Mouse (Mus musculus): ENCODE results near the gene Slc25a23. TPM values are rescaled to one million over a fixed set of nuclear protein-coding genes. Genes with fewer than 3 reads are reported as not detected.

Gene Slc25a23
- polyA plus RNA-seq, 1 experiment from 2014 or later = 7.3 TPM

GRCm38 (mm10) chr17:57066908-57067307, 7.2 kb upstream of the Slc25a23 start:
- DNase-seq (ENCODE audit: low spot score) = no peak
- H3K4me2 ChIP-seq (ENCODE audit: low read depth, low read length) = no peak overlapping the region
- WGBS = 59% methylated on average over 5 of the region's 5 CpGs
- no peaks in the 10 kb centered on the region for H3K36me3 ChIP-seq (replicated peaks; ENCODE audit: control insufficient read depth, insufficient read depth, low read depth, low read length)
- no peaks in the 10 kb centered on the region for H3K9me3 ChIP-seq (replicated peaks; ENCODE audit: control insufficient read depth, low read length)
- no peak for ATAC-seq (replicated peaks; ENCODE audit: insufficient number of reproducible peaks, low FRiP score, low TSS enrichment, low read depth)
- H3K27me3 ChIP-seq (ENCODE audit: control insufficient read depth, insufficient read depth, low read length) = peaks cover 13% of the 10 kb centered on the region
- no peak overlapping the region for H3K9ac ChIP-seq (replicated peaks; ENCODE audit: low read length)
- no peak overlapping the region for H3K4me3 ChIP-seq (ENCODE audit: low read depth, low read length)
- H3K27ac ChIP-seq (replicated peaks; ENCODE audit: low read depth, low read length) = no peak overlapping the region
- H3K4me1 ChIP-seq (ENCODE audit: control insufficient read depth, insufficient read depth, low read length) = peaks cover 2% of the 10 kb centered on the region

- Histone ChIP-seq H3K9me3 (replicated peaks; ENCODE audit: control insufficient read depth, low read length) (no peaks in the 10 kb centered on the region), H3K4me2 (ENCODE audit: low read depth, low read length) (no peak overlapping the region; the same call in 1 of the 2 replicates), H3K27me3 (ENCODE audit: control insufficient read depth, insufficient read depth, low read length) (peaks cover 24% of the 10 kb centered on the region), H3K36me3 (replicated peaks; ENCODE audit: control insufficient read depth, insufficient read depth, low read depth, low read length) (no peaks in the 10 kb centered on the region), H3K4me1 (ENCODE audit: control insufficient read depth, insufficient read depth, low read length) (peaks cover 3% of the 10 kb centered on the region), H3K27ac (replicated peaks; ENCODE audit: low read depth, low read length) (no peak overlapping the region), H3K4me3 (ENCODE audit: low read depth, low read length) (no peak overlapping the region), H3K9ac (replicated peaks; ENCODE audit: low read length) (no peak overlapping the region)
- DNase-seq (ENCODE audit: low spot score) (no peak), ATAC-seq (replicated peaks; ENCODE audit: insufficient number of reproducible peaks, low FRiP score, low TSS enrichment, low read depth) (no peak)
- WGBS = 6% methylated on average over 8 of the region's 8 CpGs
Observed at GRCm38 (mm10) chr17:57063031-57063430, 3.4 kb upstream of the Slc25a23 start.

- H3K27ac ChIP-seq (replicated peaks; ENCODE audit: low read depth, low read length) = no peak overlapping the region
- H3K4me2 ChIP-seq (ENCODE audit: low read depth, low read length) = peak overlapping the region; percentile 19
- peak overlapping the region; percentile 26 for H3K4me3 ChIP-seq (ENCODE audit: low read depth, low read length)
- ATAC-seq (replicated peaks; ENCODE audit: insufficient number of reproducible peaks, low FRiP score, low TSS enrichment, low read depth) = no peak
- no peaks in the 10 kb centered on the region for H3K36me3 ChIP-seq (replicated peaks; ENCODE audit: control insufficient read depth, insufficient read depth, low read depth, low read length)
- H3K4me1 ChIP-seq (ENCODE audit: control insufficient read depth, insufficient read depth, low read length) = peaks cover 3% of the 10 kb centered on the region
- WGBS = 1% methylated on average over 22 of the region's 22 CpGs
- H3K9ac ChIP-seq (replicated peaks; ENCODE audit: low read length) = no peak overlapping the region
- H3K9me3 ChIP-seq (replicated peaks; ENCODE audit: control insufficient read depth, low read length) = no peaks in the 10 kb centered on the region
- no peak for DNase-seq (ENCODE audit: low spot score)
- peaks cover 24% of the 10 kb centered on the region for H3K27me3 ChIP-seq (ENCODE audit: control insufficient read depth, insufficient read depth, low read length)
Observed at GRCm38 (mm10) chr17:57062548-57062947, 2.9 kb upstream of the Slc25a23 start.

- Histone ChIP-seq H3K9ac (replicated peaks; ENCODE audit: low read length) (no peak overlapping the region), H3K27me3 (ENCODE audit: control insufficient read depth, insufficient read depth, low read length) (peaks cover 24% of the 10 kb centered on the region)
Observed at GRCm38 (mm10) chr17:57062011-57062521, 2.4 kb upstream of the Slc25a23 start.

GRCm38 (mm10) chr17:57061069-57061468, 1.4 kb upstream of the Slc25a23 start:
- Histone ChIP-seq H3K27me3 (ENCODE audit: control insufficient read depth, insufficient read depth, low read length) (peaks cover 24% of the 10 kb centered on the region), H3K4me1 (ENCODE audit: control insufficient read depth, insufficient read depth, low read length) (peaks cover 3% of the 10 kb centered on the region), H3K9ac (replicated peaks; ENCODE audit: low read length) (no peak overlapping the region), H3K4me3 (ENCODE audit: low read depth, low read length) (no peak overlapping the region; the same call in 1 of the 2 replicates), H3K4me2 (ENCODE audit: low read depth, low read length) (no peak overlapping the region), H3K27ac (replicated peaks; ENCODE audit: low read depth, low read length) (no peak overlapping the region), H3K9me3 (replicated peaks; ENCODE audit: control insufficient read depth, low read length) (no peaks in the 10 kb centered on the region), H3K36me3 (replicated peaks; ENCODE audit: control insufficient read depth, insufficient read depth, low read depth, low read length) (no peaks in the 10 kb centered on the region)
- 38% methylated on average over 10 of the region's 10 CpGs for WGBS
- DNase-seq (ENCODE audit: low spot score) (no peak), ATAC-seq (replicated peaks; ENCODE audit: insufficient number of reproducible peaks, low FRiP score, low TSS enrichment, low read depth) (no peak)

More at GRCm38 (mm10) chr17:57062011-57062521, 2.4 kb upstream of the Slc25a23 start:
- Histone ChIP-seq H3K27ac (replicated peaks; ENCODE audit: low read depth, low read length) (no peak overlapping the region), H3K36me3 (replicated peaks; ENCODE audit: control insufficient read depth, insufficient read depth, low read depth, low read length) (no peaks in the 10 kb centered on the region), H3K4me1 (ENCODE audit: control insufficient read depth, insufficient read depth, low read length) (peaks cover 3% of the 10 kb centered on the region), H3K4me2 (ENCODE audit: low read depth, low read length) (peak overlapping the region; percentile 19; the same call in 1 of the 2 replicates), H3K9me3 (replicated peaks; ENCODE audit: control insufficient read depth, low read length) (no peaks in the 10 kb centered on the region), H3K4me3 (ENCODE audit: low read depth, low read length) (peak overlapping the region; percentile 26)
- peak; percentile 23 for DNase-seq (ENCODE audit: low spot score)
- ATAC-seq (replicated peaks; ENCODE audit: insufficient number of reproducible peaks, low FRiP score, low TSS enrichment, low read depth) = no peak
- 2% methylated on average over 39 of the region's 39 CpGs for WGBS

GRCm38 (mm10) chr17:57060231-57060801, 653 bp upstream of the Slc25a23 start:
- Histone ChIP-seq H3K27ac (replicated peaks; ENCODE audit: low read depth, low read length) (no peak overlapping the region), H3K36me3 (replicated peaks; ENCODE audit: control insufficient read depth, insufficient read depth, low read depth, low read length) (no peaks in the 10 kb centered on the region), H3K27me3 (ENCODE audit: control insufficient read depth, insufficient read depth, low read length) (peaks cover 24% of the 10 kb centered on the region), H3K4me1 (ENCODE audit: control insufficient read depth, insufficient read depth, low read length) (peaks cover 3% of the 10 kb centered on the region), H3K9ac (replicated peaks; ENCODE audit: low read length) (no peak overlapping the region), H3K4me3 (ENCODE audit: low read depth, low read length) (peak overlapping the region; percentile 74), H3K4me2 (ENCODE audit: low read depth, low read length) (peak overlapping the region; percentile 51), H3K9me3 (replicated peaks; ENCODE audit: control insufficient read depth, low read length) (no peaks in the 10 kb centered on the region)
- peak; percentile 95 for DNase-seq (ENCODE audit: low spot score)
- under 1% methylated on average over 44 of the region's 44 CpGs for WGBS
- peak; percentile 86 for ATAC-seq (replicated peaks; ENCODE audit: insufficient number of reproducible peaks, low FRiP score, low TSS enrichment, low read depth)

GRCm38 (mm10) chr17:57058891-57059485, 675 bp downstream of the Slc25a23 start, which contains the start of gene Crb3:
Crb3 (plus strand) TSS chr17:57059105.
- Histone ChIP-seq H3K4me3 (ENCODE audit: low read depth, low read length) (peak within 1 kb of the TSS; percentile 74), H3K27ac (replicated peaks; ENCODE audit: low read depth, low read length) (no peak within 1 kb of the TSS), H3K36me3 (replicated peaks; ENCODE audit: control insufficient read depth, insufficient read depth, low read depth, low read length) (no peaks in the 10 kb centered on the region; the same call in 1 of the 2 replicates), H3K27me3 (ENCODE audit: control insufficient read depth, insufficient read depth, low read length) (peaks cover 24% of the 10 kb centered on the region), H3K4me1 (ENCODE audit: control insufficient read depth, insufficient read depth, low read length) (peaks cover 3% of the 10 kb centered on the region), H3K9me3 (replicated peaks; ENCODE audit: control insufficient read depth, low read length) (no peaks in the 10 kb centered on the region), H3K4me2 (ENCODE audit: low read depth, low read length) (peak within 1 kb of the TSS; percentile 51), H3K9ac (replicated peaks; ENCODE audit: low read length) (peak within 1 kb of the TSS; percentile 67)
- ATAC-seq (replicated peaks; ENCODE audit: insufficient number of reproducible peaks, low FRiP score, low TSS enrichment, low read depth) (no peak; the same call in 1 of the 2 replicates), DNase-seq (ENCODE audit: low spot score) (no peak)
- WGBS = 0% methylated on average over 18 of the region's 22 CpGs

GRCm38 (mm10) chr17:57056246-57056645, 3.4 kb downstream of the Slc25a23 start:
- 85% methylated on average over 3 of the region's 3 CpGs for WGBS
- no peak overlapping the region for H3K4me2 ChIP-seq (ENCODE audit: low read depth, low read length)
- H3K4me1 ChIP-seq (ENCODE audit: control insufficient read depth, insufficient read depth, low read length) = no peaks in the 10 kb centered on the region
- no peak overlapping the region for H3K27ac ChIP-seq (replicated peaks; ENCODE audit: low read depth, low read length)
- DNase-seq (ENCODE audit: low spot score) = no peak
- H3K27me3 ChIP-seq (ENCODE audit: control insufficient read depth, insufficient read depth, low read length) = peaks cover 4% of the 10 kb centered on the region
- H3K36me3 ChIP-seq (replicated peaks; ENCODE audit: control insufficient read depth, insufficient read depth, low read depth, low read length) = no peaks in the 10 kb centered on the region; the same call in none of the 2 replicates
- no peak for ATAC-seq (replicated peaks; ENCODE audit: insufficient number of reproducible peaks, low FRiP score, low TSS enrichment, low read depth)
- H3K9me3 ChIP-seq (replicated peaks; ENCODE audit: control insufficient read depth, low read length) = no peaks in the 10 kb centered on the region
- no peak overlapping the region for H3K4me3 ChIP-seq (ENCODE audit: low read depth, low read length)
- no peak overlapping the region for H3K9ac ChIP-seq (replicated peaks; ENCODE audit: low read length)
